Mouse (Mus musculus): ENCODE data around the gene Dnaic2. TPM values are rescaled to one million over a fixed set of nuclear protein-coding genes. Genes with fewer than 3 reads are reported as not detected.

Dnaic2 gene
- polyA plus RNA-seq, 1 experiment, result 1.7 TPM

DNA sequence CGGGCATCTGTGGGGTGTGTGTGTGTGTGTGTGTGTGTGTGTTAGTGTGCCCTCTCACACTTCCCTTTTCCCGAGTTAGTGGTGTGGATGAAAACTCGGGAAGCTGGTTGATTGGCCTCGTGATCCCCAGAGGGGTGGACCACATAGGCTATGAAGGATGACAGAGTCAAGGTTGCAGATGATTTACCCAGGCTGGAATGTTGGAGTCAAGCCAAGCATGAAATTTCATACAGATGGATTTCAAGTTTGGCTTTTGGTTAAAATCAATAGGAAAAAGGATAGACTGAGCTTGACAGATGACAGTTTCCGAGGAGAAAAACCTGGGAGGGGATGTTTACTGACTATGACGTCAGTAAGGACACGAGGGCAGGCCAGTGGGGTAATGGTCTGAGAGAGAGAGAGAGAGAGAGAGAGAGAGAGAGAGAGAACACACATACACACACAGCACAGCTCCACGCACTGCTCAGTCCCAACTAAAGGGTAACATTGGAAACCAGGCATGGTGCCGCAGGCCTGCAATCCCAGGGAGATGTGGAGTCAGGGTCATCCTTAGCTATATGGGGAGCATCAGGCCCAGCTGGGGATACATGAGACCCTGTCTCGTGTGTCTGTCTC is 39.5 kb upstream of the Dnaic2 start:
- peaks cover 11% of the 10 kb centered on the region for H3K4me1 ChIP-seq (ENCODE audit: control insufficient read depth, insufficient read depth, low read length)
- no peaks in the 10 kb centered on the region for H3K36me3 ChIP-seq (ENCODE audit: control insufficient read depth, insufficient read depth, low read length, poor library complexity, severe bottlenecking)
- H3K27ac ChIP-seq (ENCODE audit: insufficient read depth, low read length), result no peak overlapping the region
- H3K9ac ChIP-seq (ENCODE audit: low read depth, poor library complexity, severe bottlenecking), result no peak overlapping the region
- no peak overlapping the region for H3K4me3 ChIP-seq (ENCODE audit: low read depth, low read length)
- H3K9me3 ChIP-seq (replicated peaks; ENCODE audit: control insufficient read depth, insufficient read depth, low read length, poor library complexity, severe bottlenecking), result no peaks in the 10 kb centered on the region
- TF ChIP-seq POLR2A (IDR thresholded peaks at IDR 0.05; ENCODE audit: insufficient read depth, low read length) (no peak), EP300 (IDR thresholded peaks at IDR 0.05; ENCODE audit: insufficient read depth, low read depth, low read length) (no peak), CTCF (IDR thresholded peaks at IDR 0.05; ENCODE audit: low read depth, low read length) (no peak)
- no peaks in the 10 kb centered on the region for H3K27me3 ChIP-seq (ENCODE audit: control insufficient read depth, insufficient read depth, low read length, poor library complexity, severe bottlenecking)

DNA sequence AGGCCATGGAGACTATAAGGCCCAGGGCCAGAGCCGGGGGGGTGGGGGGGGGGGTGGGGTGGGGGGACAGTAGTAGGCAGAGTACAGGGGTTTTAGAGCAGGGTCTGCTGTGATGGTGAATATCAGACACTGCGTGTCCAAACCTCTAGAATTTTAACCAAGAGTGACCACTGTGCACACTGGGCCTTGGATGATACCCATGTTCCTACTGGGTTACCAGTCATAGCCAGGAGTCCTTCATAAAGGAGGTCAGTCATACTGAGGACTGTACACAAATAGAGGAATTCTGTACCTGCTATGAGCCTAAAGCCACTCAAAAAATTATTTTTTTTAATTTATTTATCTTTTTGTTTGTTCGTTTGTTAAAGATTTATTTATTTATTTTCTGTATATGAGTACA is 38.5 kb upstream of the Dnaic2 start:
- no peak overlapping the region for H3K27ac ChIP-seq (ENCODE audit: insufficient read depth, low read length)
- H3K9me3 ChIP-seq (replicated peaks; ENCODE audit: control insufficient read depth, insufficient read depth, low read length, poor library complexity, severe bottlenecking), result no peaks in the 10 kb centered on the region
- H3K36me3 ChIP-seq (ENCODE audit: control insufficient read depth, insufficient read depth, low read length, poor library complexity, severe bottlenecking), result no peaks in the 10 kb centered on the region
- H3K4me1 ChIP-seq (ENCODE audit: control insufficient read depth, insufficient read depth, low read length), result peaks cover 14% of the 10 kb centered on the region
- no peak overlapping the region for H3K9ac ChIP-seq (ENCODE audit: low read depth, poor library complexity, severe bottlenecking)
- H3K27me3 ChIP-seq (ENCODE audit: control insufficient read depth, insufficient read depth, low read length, poor library complexity, severe bottlenecking), result no peaks in the 10 kb centered on the region
- H3K4me3 ChIP-seq (ENCODE audit: low read depth, low read length), result no peak overlapping the region
- TF ChIP-seq EP300 (IDR thresholded peaks at IDR 0.05; ENCODE audit: insufficient read depth, low read depth, low read length), result no peak

DNA sequence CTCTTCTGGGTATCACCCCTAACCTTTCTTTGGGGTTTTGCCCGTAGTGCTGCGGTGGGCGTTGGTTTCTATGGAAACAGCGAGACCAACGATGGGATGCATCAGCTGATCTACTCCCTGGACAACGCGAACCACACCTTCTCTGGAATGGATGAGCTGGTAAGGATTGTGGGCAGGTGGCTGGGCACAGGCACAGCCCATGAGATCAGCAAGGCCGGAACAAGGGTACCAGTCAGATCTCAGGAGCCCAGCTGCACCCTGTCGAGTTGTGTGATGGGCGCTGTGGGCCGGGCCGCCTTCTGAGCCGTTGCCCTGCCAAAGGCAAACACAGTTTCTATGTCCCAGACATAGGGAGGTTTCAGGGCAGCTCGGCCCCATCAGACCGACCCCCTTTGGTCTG is 37.0 kb upstream of the Dnaic2 start:
- H3K4me3 ChIP-seq (ENCODE audit: low read depth, low read length), result no peak overlapping the region
- H3K36me3 ChIP-seq (ENCODE audit: control insufficient read depth, insufficient read depth, low read length, poor library complexity, severe bottlenecking), result no peaks in the 10 kb centered on the region
- no peaks in the 10 kb centered on the region for H3K9me3 ChIP-seq (replicated peaks; ENCODE audit: control insufficient read depth, insufficient read depth, low read length, poor library complexity, severe bottlenecking)
- no peak overlapping the region for H3K27ac ChIP-seq (ENCODE audit: insufficient read depth, low read length)
- H3K4me1 ChIP-seq (ENCODE audit: control insufficient read depth, insufficient read depth, low read length), result peaks cover 16% of the 10 kb centered on the region
- TF ChIP-seq EP300 (IDR thresholded peaks at IDR 0.05; ENCODE audit: insufficient read depth, low read depth, low read length), result no peak
- no peak for TF ChIP-seq CTCF (IDR thresholded peaks at IDR 0.05; ENCODE audit: low read depth, low read length)
- no peak for TF ChIP-seq POLR2A (IDR thresholded peaks at IDR 0.05; ENCODE audit: insufficient read depth, low read length)
- no peaks in the 10 kb centered on the region for H3K27me3 ChIP-seq (ENCODE audit: control insufficient read depth, insufficient read depth, low read length, poor library complexity, severe bottlenecking)
- no peak overlapping the region for H3K9ac ChIP-seq (ENCODE audit: low read depth, poor library complexity, severe bottlenecking)

DNA sequence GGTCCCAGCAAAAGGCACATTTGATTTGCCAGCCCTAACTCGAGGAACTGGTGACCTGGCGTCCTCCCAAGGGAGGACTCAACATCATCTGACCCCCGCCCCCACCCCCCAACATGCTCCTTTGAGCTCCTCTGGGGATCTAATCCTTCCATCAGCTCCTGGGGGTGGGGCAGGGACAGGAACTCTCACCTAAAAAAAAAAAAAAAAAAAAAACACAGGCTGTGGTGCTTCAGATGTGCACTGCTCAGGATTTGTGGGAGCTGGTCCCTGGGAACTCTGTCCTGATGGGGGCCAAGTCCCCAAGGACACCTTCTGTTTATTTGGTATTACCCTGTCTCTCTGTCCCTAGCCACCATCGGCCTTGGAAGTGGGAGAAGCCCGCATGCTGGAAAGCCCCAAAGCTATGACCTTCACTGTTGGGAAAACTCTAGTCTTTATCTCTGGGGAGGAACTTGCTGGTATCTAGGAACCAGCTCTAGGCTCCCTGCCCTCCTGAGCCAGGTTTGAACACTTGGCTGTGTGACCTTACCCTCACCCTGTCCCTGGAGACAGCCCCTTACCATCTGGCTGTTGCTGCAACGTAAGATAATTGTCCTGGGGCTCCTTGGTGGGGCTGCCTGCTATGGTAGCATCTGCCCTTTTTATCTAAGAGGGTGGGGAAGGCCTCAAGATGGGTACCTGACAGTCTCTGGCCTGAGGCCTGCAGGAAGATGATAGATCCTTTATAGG is 35.6 kb upstream of the Dnaic2 start:
- no peak overlapping the region for H3K9ac ChIP-seq (ENCODE audit: low read depth, poor library complexity, severe bottlenecking)
- no peak overlapping the region for H3K4me3 ChIP-seq (ENCODE audit: low read depth, low read length)
- H3K9me3 ChIP-seq (replicated peaks; ENCODE audit: control insufficient read depth, insufficient read depth, low read length, poor library complexity, severe bottlenecking), result no peaks in the 10 kb centered on the region
- H3K27ac ChIP-seq (ENCODE audit: insufficient read depth, low read length), result peak overlapping the region; percentile 75
- no peaks in the 10 kb centered on the region for H3K36me3 ChIP-seq (ENCODE audit: control insufficient read depth, insufficient read depth, low read length, poor library complexity, severe bottlenecking)
- H3K4me1 ChIP-seq (ENCODE audit: control insufficient read depth, insufficient read depth, low read length), result peaks cover 13% of the 10 kb centered on the region
- TF ChIP-seq CTCF (IDR thresholded peaks at IDR 0.05; ENCODE audit: low read depth, low read length) (no peak), EP300 (IDR thresholded peaks at IDR 0.05; ENCODE audit: insufficient read depth, low read depth, low read length) (peak; percentile 91)
- H3K27me3 ChIP-seq (ENCODE audit: control insufficient read depth, insufficient read depth, low read length, poor library complexity, severe bottlenecking), result no peaks in the 10 kb centered on the region

DNA sequence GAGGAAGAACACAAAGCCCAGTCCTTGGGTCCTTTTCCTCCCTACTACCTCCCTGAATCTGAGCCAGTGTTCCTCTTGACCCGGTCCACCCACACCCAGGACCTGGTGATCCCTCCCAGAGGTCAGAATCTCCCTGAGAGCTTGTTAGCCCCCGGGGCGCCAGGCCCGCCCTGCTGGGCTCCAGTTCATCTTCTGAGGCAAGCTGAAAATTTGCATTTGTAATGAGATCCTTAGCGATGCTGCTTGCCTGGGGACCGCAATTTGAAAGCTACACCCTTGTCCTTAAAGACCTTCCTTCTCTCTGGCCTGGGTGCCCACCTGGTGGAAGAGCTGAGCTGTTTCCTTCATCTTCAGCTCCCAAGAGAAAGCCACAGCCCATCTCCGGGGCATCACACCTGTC is 34.6 kb upstream of the Dnaic2 start:
- no peak overlapping the region for H3K4me3 ChIP-seq (ENCODE audit: low read depth, low read length)
- TF ChIP-seq CTCF (IDR thresholded peaks at IDR 0.05; ENCODE audit: low read depth, low read length), result no peak
- no peak for TF ChIP-seq POLR2A (IDR thresholded peaks at IDR 0.05; ENCODE audit: insufficient read depth, low read length)
- TF ChIP-seq EP300 (IDR thresholded peaks at IDR 0.05; ENCODE audit: insufficient read depth, low read depth, low read length), result peak; percentile 91
- H3K9me3 ChIP-seq (replicated peaks; ENCODE audit: control insufficient read depth, insufficient read depth, low read length, poor library complexity, severe bottlenecking), result no peaks in the 10 kb centered on the region
- H3K36me3 ChIP-seq (ENCODE audit: control insufficient read depth, insufficient read depth, low read length, poor library complexity, severe bottlenecking), result no peaks in the 10 kb centered on the region
- no peaks in the 10 kb centered on the region for H3K27me3 ChIP-seq (ENCODE audit: control insufficient read depth, insufficient read depth, low read length, poor library complexity, severe bottlenecking)
- H3K9ac ChIP-seq (ENCODE audit: low read depth, poor library complexity, severe bottlenecking), result no peak overlapping the region
- peak overlapping the region; percentile 75 for H3K27ac ChIP-seq (ENCODE audit: insufficient read depth, low read length)
- peaks cover 11% of the 10 kb centered on the region for H3K4me1 ChIP-seq (ENCODE audit: control insufficient read depth, insufficient read depth, low read length)

DNA sequence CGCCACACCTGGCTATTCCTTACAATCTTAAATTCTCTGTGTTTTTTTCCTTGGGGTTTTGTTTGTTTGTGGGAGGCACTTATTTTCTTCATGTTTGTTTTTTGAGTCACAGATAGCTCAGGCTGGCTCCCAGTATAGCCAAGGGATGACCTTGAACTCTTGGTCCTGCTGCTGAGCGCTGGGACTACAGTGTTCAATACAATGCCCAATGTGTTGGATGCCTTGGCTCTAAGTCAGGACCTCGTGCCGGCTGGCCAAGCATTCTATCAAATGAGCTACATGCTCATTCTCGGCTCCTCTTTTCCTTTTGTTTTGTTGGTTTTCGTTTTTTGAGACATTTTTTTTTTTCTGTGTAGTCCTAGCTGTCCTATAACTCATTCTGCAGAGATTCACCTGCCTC is 33.8 kb upstream of the Dnaic2 start:
- TF ChIP-seq CTCF (IDR thresholded peaks at IDR 0.05; ENCODE audit: low read depth, low read length), result no peak
- TF ChIP-seq POLR2A (IDR thresholded peaks at IDR 0.05; ENCODE audit: insufficient read depth, low read length), result no peak
- Histone ChIP-seq H3K27ac (ENCODE audit: insufficient read depth, low read length) (peak overlapping the region; percentile 33; the same call in 1 of the 2 replicates), H3K4me1 (ENCODE audit: control insufficient read depth, insufficient read depth, low read length) (peaks cover 11% of the 10 kb centered on the region), H3K9me3 (replicated peaks; ENCODE audit: control insufficient read depth, insufficient read depth, low read length, poor library complexity, severe bottlenecking) (no peaks in the 10 kb centered on the region), H3K4me3 (ENCODE audit: low read depth, low read length) (no peak overlapping the region), H3K9ac (ENCODE audit: low read depth, poor library complexity, severe bottlenecking) (no peak overlapping the region), H3K36me3 (ENCODE audit: control insufficient read depth, insufficient read depth, low read length, poor library complexity, severe bottlenecking) (0 out of 2 replicates have a peak, but pooled peaks cover 2% of the 10 kb centered on the region), H3K27me3 (ENCODE audit: control insufficient read depth, insufficient read depth, low read length, poor library complexity, severe bottlenecking) (no peaks in the 10 kb centered on the region)
